Mouse (Mus musculus) kidney, embryonic 14.5 days (tissue): ENCODE measurements around the gene Sept7. TPM values are rescaled to one million over a fixed set of nuclear protein-coding genes. Genes with fewer than 3 reads are reported as not detected.

ENCODE experiments used
- ATAC-seq: fragments of 200-750 bp; cut with Nextera tagmentation; 2 replicates; pipeline ENCODE4 v1.8.0; 2017; ENCODE audit warnings: moderate number of reproducible peaks, mild to moderate bottlenecking, moderate TSS enrichment, moderate library complexity; ENCODE audit not compliant: low FRiP score, low TSS enrichment
- H3K27ac ChIP-seq: fragments of 300-500 bp; sonication (generic); 2 replicates; pipeline ENCODE4 v1.5.1; 2014; ENCODE audit warnings: low read depth, mild to moderate bottlenecking, low read length, moderate library complexity, mixed read lengths
- H3K27me3 ChIP-seq: fragments of 300-500 bp; sonication (generic); 2 replicates; pipeline ENCODE4 v1.6.1; 2014; ENCODE audit warnings: mild to moderate bottlenecking, low read length; ENCODE audit not compliant: control insufficient read depth, insufficient read depth
- H3K36me3 ChIP-seq: fragments of 300-500 bp; sonication (generic); 2 replicates; pipeline ENCODE4 v1.6.1; 2014; ENCODE audit warnings: low read length, mixed read lengths; ENCODE audit not compliant: control insufficient read depth, insufficient read depth
- H3K4me1 ChIP-seq: fragments of 300-500 bp; sonication (generic); 2 replicates; pipeline ENCODE4 v1.6.1; 2014; ENCODE audit warnings: low read length, mixed read lengths; ENCODE audit not compliant: control insufficient read depth, insufficient read depth
- H3K4me2 ChIP-seq: fragments of 300-500 bp; sonication (generic); replicated peaks from 2 replicates; pipeline ENCODE4 v1.6.1; 2014; ENCODE audit warnings: low read depth, mild to moderate bottlenecking, low read length
- H3K4me3 ChIP-seq: fragments of 300-500 bp; sonication (generic); 2 replicates; pipeline ENCODE4 v1.5.1; 2014; ENCODE audit warnings: mild to moderate bottlenecking, low read length
- H3K9ac ChIP-seq: fragments of 300-500 bp; sonication (generic); 2 replicates; pipeline ENCODE4 v1.6.1; 2014; ENCODE audit warnings: low read depth, mild to moderate bottlenecking, low read length, moderate library complexity
- H3K9me3 ChIP-seq: fragments of 300-500 bp; sonication (generic); 2 replicates; pipeline ENCODE4 v1.6.1; 2016; ENCODE audit warnings: low read length; ENCODE audit not compliant: control insufficient read depth
- WGBS: fragments of 180-500 bp; shearing (Covaris S2); extraction: QIAGEN DNeasy Blood & Tissue Kit; methylation state at CpG from one replicate; pipeline ENCODE4 v1.1.7; 2014; 5-methylcytosine and 5-hydroxymethylcytosine counted together
- polyA plus RNA-seq: library from polyadenylated mRNA; unstranded; fragments of >200 nt; fragmentation: Nextera tagmentation; extraction: Ambion mirVana; gene quantifications from 2 replicates; pipeline ENCODE4 v1.2.1, GENCODE M21; 2014

Sept7 gene
- polyA plus RNA-seq, 1 experiment from 2014 or later, result 318 TPM

DNA sequence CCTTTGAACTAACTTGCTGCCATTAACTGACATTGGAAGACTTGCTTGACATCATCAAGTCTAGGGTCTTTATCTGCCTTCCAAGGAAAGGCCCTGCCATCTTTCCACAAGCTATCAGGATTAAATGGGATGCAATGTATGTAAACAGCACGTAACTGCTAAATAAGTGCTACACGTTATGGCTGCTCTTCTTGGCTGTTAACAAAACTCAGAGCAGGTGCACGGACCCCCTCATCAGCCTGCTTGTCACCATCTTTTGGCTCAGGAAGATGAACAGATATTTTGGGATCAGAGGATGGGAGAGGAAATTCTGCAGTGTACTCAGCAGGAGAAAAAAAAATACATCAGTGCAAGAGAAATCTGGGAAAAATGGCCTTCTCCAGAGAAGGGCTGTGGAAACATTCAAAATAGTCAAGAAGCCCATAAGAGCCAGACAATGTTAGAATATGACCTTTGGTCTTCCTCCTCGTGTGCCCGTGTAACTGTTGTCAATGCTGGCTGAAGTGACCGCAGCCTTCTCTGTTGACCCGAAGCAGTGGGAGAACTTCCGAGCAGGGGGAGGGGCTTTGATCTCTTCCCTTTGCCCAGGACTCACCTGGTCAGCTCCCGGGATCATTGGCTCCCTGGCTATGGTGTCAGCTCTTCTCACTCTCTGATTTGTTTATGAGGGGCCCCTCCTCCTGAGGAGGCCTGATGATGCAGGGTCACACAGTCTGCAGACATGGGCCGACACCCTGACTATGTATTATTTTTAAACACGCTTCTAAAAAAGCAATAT is 76.9 kb downstream of the Sept7 start:
- Histone ChIP-seq H3K36me3 (no peaks in the 10 kb centered on the region), H3K9ac (no peak overlapping the region), H3K4me1 (no peaks in the 10 kb centered on the region), H3K4me2 (no peak overlapping the region), H3K9me3 (no peaks in the 10 kb centered on the region), H3K4me3 (no peak overlapping the region), H3K27me3 (no peaks in the 10 kb centered on the region), H3K27ac (no peak overlapping the region)
- 73% methylated on average over 11 of the region's 11 CpGs for WGBS
- no peak for ATAC-seq

DNA sequence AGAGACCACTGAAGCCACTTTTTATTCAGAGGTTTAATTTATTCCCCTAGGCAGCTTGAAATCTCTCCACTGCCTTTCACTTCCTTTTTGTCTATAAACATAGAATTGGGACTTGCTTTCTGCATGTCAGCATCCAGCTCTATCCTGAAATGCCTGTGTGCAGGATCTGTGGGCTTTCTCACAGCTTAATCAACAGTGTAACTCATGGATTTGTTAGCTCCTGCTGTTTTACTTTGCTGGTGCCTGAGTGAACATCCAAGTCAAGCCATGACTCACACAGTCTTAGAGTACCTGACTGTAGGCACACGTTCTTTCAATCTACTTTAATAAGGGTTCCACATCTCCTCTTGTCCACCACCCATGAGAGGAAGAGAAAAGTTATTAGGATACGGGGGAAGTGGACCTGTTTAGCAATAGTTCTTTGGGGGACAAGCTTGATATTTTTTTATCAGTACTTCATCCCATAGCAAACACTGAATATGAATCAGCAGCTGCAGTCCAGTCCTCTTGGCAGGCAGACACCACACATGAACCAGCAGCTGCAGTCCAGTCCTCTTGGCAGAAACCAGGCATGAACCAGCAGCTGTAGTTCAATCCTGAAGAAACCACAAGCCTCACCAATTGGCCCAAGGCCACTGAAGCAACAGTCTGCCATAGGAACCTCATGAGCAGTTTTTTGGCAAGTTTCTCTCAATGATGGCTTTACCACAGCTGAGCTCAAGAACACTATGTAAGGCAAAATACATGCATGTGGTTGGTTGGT is 85.4 kb downstream of the Sept7 start:
- 84% methylated on average over 2 of the region's 2 CpGs for WGBS

DNA sequence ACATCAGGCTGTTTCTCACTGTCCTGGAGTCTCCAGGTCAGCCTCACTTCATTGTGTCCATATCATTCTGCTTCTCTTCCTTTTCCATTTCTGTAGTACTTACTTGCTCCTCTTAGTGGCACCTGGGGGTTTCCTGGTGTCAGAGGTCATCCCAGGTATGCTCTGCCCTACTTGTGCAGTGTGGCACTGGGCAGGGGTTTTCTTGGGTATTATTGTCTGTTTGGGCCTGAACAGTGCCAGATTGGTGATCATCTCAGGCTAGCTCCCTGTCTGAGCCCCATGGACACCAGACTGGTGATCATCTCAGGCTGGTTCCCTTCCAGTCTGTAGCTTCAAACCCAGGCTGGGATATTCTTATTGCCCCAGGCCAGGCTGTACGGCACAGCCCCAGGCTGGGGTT is 88.2 kb downstream of the Sept7 start:
- Histone ChIP-seq H3K27ac (no peak overlapping the region), H3K4me1 (no peaks in the 10 kb centered on the region), H3K27me3 (no peaks in the 10 kb centered on the region), H3K4me3 (no peak overlapping the region), H3K4me2 (no peak overlapping the region), H3K9ac (no peak overlapping the region), H3K36me3 (no peaks in the 10 kb centered on the region), H3K9me3 (no peaks in the 10 kb centered on the region)
- ATAC-seq, result no peak
- 47% methylated on average over 1 of the region's 1 CpGs for WGBS

More for the DNA sequence above, 85.4 kb downstream of the Sept7 start:
- no peak overlapping the region for H3K9ac ChIP-seq
- no peaks in the 10 kb centered on the region for H3K36me3 ChIP-seq
- no peak overlapping the region for H3K27ac ChIP-seq
- H3K4me2 ChIP-seq, result no peak overlapping the region
- no peak for ATAC-seq
- no peaks in the 10 kb centered on the region for H3K4me1 ChIP-seq
- H3K27me3 ChIP-seq, result no peaks in the 10 kb centered on the region
- H3K9me3 ChIP-seq, result no peaks in the 10 kb centered on the region
- H3K4me3 ChIP-seq, result no peak overlapping the region

DNA sequence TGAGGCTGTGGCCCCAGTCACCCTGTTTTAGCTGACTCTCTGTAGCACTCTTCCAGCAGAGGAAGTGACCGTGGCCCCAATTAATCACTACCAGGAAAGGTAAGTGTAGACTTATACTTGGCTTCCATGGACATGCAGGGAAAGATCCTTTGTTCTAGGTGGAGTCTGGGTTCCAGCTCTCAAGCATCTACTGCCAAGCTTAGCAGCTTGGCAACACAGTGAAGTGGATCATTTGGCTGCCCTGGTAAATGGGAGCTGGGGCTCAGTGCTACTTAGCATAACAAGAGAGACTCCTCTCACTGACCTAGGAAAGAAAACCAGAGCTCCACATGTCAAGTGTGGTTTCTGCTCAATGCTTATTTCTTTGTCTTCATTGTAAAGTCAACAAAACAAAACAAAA is 101.5 kb downstream of the Sept7 start:
- Histone ChIP-seq H3K27me3 (no peaks in the 10 kb centered on the region), H3K36me3 (no peaks in the 10 kb centered on the region), H3K4me2 (no peak overlapping the region), H3K9ac (no peak overlapping the region), H3K4me1 (no peaks in the 10 kb centered on the region), H3K4me3 (no peak overlapping the region), H3K9me3 (peaks cover 5% of the 10 kb centered on the region; the same call in 1 of the 2 replicates), H3K27ac (no peak overlapping the region)
- WGBS, result 83% methylated on average over 1 of the region's 1 CpGs
- no peak for ATAC-seq

DNA sequence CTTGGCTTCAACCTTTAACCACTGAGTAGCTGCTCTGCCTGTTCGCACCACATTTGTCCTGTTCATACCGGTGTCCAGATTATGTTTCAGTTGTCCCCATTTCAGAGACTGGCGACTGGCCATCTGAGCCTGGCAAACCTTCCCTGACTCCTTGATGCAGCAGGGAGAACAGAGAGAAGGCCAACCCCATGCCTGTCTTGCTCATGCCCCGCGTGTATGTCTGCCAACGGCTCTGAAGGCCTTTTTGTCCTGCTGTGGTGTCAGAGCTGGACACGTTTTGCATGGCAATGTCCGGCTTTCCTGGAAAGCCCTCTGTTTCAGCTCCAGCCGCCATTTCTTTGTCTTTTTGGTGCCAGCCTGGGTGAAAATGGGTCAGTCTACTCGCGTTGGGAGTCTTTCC is 103.6 kb downstream of the Sept7 start:
- Histone ChIP-seq H3K9me3 (peaks cover 5% of the 10 kb centered on the region; the same call in 1 of the 2 replicates), H3K4me2 (no peak overlapping the region), H3K27ac (no peak overlapping the region), H3K36me3 (no peaks in the 10 kb centered on the region), H3K9ac (no peak overlapping the region), H3K4me1 (no peaks in the 10 kb centered on the region), H3K4me3 (no peak overlapping the region), H3K27me3 (no peaks in the 10 kb centered on the region)
- ATAC-seq, result no peak
- WGBS, result 88% methylated on average over 11 of the region's 11 CpGs

DNA sequence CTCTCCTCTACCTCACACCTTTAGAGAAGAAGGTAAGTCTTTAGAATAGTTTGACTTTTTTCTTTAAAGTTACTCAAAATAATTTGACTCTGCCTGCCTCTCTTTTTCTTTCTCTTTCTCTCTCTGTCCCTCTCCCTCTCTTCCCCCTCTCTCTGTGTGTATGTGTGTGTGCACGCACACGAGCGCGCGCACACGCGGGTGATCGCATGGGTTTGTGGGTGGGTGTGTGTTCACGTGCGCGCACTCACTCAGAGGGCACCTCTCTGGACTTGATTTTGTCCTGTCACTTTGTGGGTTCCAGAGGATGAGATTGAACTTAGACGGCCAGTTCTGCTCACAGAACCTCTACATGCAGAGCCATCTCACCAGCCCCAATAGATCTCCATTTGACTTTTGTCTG is 105.3 kb downstream of the Sept7 start:
- no peak overlapping the region for H3K27ac ChIP-seq
- peaks cover 5% of the 10 kb centered on the region; the same call in 1 of the 2 replicates for H3K9me3 ChIP-seq
- no peak overlapping the region for H3K9ac ChIP-seq
- no peak overlapping the region for H3K4me3 ChIP-seq
- H3K4me2 ChIP-seq, result no peak overlapping the region
- no peaks in the 10 kb centered on the region for H3K27me3 ChIP-seq
- WGBS, result 97% methylated on average over 12 of the region's 12 CpGs
- H3K36me3 ChIP-seq, result no peaks in the 10 kb centered on the region
- no peaks in the 10 kb centered on the region for H3K4me1 ChIP-seq
- ATAC-seq, result no peak

DNA sequence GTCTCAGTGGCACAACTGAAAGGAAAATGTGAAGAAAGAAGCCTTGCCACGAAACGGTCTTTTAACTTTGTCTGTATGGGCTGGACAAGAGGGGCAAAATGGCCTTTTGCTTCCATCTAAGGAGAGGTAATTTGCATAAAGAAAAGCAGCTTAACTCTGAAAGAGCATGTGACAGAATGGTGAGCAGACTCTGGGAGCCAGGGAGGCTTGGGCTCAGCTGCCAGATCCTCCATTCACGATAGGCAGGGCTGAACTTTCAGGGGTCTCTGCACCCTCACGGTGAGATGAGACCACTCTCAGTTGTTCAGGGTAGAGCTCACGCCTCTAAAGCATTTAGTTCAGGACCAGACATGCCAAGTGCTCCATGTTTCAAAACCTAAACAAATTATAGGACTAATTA is 105.8 kb downstream of the Sept7 start:
- Histone ChIP-seq H3K27me3 (no peaks in the 10 kb centered on the region), H3K9me3 (peaks cover 5% of the 10 kb centered on the region; the same call in 1 of the 2 replicates), H3K4me3 (no peak overlapping the region), H3K4me1 (no peaks in the 10 kb centered on the region), H3K36me3 (no peaks in the 10 kb centered on the region), H3K27ac (no peak overlapping the region), H3K4me2 (no peak overlapping the region), H3K9ac (no peak overlapping the region)
- no peak for ATAC-seq
- WGBS, result 82% methylated on average over 5 of the region's 5 CpGs
